Mouse (Mus musculus): Measurements from ENCODE around the gene Nfyc. TPM values are rescaled to one million over a fixed set of nuclear protein-coding genes. Genes with fewer than 3 reads are reported as not detected.

The Nfyc gene
- total RNA-seq, 4 experiments from 2014 or later, result 38.3 to 42.7 (median 38.3) TPM

DNA sequence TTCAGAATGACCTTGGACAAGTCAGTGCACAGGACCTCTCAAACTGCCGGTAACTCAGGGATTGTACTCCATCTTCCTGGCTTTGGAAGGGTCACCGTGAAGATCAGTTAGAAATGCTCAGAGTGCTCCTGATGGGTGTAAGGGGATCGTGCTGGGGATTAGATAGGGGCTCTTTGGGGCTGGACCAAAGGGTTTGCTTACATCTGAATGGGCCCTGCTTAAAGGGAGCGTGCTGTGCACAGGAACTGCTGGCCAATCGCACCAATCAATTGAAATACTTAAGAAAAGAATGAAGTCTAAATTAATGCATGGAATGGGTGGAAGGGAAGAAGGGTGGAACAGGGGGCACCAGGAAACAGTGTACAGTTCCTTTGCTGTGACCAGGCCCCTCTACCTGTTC is 75.6 kb downstream of the Nfyc start:
- DNase-seq (ENCODE audit: low spot score in 2 of 2), result no peak

DNA sequence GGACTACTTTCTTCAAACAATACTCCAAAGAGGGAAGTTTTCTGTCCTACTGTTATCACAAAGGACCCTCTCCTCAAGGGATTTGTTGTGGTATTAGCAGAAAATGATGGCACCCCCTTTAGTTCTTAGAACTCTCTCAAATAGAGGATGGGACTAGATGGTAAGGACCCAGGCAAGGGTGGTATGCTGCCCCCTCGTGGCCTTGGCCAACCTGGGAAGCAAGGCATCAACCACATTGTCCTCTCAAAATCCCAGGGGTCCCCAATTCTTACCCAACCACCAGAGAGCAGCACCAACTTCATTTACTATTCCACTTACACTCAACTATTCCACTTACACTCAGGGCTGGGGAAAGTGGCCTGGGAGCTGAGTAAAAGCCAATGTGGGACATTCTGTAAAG is 76.1 kb downstream of the Nfyc start:
- DNase-seq (ENCODE audit: low spot score in 2 of 2), result peak; percentile 56 to 59

GRCm38 (mm10) chr4:120749601-120750000 is 81.8 kb downstream of the Nfyc start:
- no peak for DNase-seq (ENCODE audit: low spot score in 2 of 2)

DNA sequence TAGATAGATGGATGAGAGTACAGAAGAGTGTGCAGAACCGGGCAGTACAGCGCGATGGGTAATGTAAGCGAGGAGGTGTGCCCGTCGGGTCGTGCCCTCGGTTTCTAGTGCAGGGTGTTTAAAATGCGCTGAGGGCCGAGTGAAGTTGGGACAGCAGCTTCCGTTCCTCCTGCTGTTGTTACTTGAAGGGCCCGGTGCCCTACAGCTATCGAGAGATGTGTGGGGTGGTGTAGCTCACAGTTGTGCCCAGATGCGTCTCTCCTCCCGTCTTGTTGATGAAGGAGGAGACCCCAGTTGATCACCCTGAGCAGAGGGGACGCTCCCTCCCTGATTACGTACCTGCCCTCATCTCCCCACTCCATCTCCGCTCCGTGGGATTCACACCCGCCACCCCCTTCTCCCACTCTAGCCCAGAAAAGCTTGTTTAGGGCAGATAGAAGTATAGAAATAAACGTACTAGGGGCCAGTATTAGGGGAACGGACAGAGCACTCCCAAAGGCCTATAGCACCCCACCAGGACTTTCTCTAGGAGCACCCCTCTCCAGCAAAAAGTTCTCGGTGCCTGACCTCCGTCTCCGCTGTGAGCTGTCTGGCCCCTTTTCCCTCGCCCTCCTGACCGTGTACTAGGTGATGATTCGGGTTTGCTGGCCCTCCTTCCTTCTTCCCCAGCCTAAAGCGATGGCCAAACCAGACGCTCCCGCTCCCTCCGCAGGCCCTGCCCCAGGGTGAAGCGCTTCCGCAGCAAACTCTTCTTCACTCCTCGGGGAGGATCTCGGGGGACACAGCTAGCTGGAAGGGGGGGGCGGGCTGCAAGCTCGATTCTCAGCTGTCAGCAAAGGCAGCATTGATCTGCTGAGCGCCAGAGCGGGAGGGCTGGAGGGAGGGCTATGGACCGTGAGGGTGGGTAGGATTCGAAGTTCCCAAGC is 83.2 kb downstream of the Nfyc start, which contains the start of gene Kcnq4:
Gene Kcnq4, minus strand, starts transcription at position 672 of the 926 bp plus-strand sequence.
- DNase-seq (ENCODE audit: low spot score in 2 of 2), result no peak

DNA sequence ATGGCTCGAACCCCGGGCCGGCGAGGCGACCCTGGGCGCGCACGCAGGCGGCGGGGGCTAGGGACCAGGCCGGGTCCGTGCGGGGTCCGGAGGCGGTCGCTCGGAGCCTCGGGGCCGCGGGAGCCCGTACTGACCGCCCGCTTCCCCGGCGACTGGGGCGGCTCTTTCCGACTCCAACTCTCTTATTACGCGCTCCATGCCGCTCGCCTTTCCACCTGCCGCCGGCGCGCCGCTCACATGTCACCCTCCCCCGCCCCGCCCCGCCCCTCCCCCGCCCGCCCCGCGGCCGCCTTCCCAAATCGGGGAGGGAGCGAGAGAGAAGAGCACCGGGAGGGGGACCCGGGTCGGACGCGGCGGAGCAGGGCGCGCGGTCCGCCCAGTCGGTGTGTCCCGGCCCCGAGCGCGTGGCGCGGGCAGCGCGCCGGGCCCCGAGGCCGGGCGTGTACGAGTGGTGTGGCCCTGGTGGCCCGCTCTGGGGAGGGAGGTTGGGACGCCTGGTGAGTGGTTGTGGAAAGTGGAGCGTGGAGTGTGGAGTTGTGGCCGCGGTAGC is 84.1 kb downstream of the Nfyc start:
- DNase-seq (ENCODE audit: low spot score in 2 of 2), result peak in 1 of 2 experiments; percentile 45

DNA sequence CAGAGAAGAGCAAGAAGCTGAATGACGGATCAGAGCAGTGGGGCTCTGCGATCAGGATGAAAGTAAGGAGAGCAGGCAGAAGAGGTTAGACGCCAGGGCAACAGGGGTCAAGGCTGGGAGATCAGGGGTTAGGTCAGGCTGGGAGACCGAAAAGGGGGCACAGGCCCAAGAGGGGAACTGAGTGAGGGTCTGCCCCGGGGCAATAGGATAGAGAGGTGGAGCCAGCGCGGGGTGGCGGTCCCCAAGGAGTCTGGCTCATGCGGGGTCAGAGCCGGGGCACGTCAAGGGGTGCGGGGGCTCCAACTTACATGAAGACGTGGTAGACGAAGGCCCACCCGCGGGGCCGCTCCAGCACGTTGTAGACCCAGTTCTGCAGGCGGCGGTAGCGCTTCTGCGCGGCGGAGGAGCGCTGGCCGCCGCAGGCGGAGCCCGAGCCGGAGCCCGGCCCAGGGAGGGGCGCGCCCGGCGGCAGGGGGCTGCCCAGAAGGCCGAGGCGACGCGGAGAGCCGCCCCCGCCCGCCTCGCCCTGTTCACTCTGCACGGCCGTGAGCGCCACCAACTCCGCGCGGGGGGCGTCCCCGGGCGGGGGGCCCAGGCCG is 84.7 kb downstream of the Nfyc start:
- DNase-seq (ENCODE audit: low spot score in 2 of 2), result peak in 1 of 2 experiments; percentile 34

DNA sequence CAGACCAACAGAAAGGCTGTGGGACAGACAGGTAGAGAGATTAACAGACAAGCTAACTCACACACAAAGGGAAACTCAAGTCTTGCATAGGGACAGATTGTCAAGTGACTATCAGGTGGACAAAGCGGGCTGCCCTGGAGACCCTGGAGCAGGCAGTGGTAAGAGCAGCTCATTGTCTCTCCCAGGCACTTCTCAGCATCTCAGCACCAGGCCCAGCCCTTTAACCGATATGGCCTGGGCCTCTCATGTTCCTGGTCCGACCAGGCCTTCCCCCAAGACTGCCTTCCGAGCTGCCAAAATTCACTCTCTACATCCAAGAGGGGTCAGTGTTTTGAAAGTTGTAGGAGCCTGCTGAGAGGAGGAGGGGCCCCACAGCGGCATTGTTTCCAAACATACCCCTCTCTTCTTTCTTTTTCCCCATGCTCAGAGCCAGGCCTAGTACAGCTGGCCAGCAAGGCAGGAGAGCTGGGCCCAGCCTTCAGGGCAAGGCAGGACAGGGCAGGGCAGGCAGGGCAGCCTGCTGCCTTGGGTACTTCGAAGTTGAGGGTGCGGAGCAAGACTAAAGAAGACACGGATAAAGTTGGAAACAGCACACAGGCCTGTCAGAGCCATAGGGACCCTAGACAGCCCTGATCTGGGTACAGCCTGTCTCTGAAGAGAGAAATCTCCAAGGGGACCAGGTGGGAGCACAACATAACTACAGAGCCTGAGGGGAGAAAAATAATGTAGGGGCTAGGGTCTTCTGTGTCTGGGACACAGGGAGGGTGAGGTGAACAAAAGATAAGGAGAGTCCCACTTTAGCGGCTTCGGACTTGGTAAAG is 85.4 kb downstream of the Nfyc start:
- peak in 1 of 2 experiments; percentile 30 for DNase-seq (ENCODE audit: low spot score in 2 of 2)

DNA sequence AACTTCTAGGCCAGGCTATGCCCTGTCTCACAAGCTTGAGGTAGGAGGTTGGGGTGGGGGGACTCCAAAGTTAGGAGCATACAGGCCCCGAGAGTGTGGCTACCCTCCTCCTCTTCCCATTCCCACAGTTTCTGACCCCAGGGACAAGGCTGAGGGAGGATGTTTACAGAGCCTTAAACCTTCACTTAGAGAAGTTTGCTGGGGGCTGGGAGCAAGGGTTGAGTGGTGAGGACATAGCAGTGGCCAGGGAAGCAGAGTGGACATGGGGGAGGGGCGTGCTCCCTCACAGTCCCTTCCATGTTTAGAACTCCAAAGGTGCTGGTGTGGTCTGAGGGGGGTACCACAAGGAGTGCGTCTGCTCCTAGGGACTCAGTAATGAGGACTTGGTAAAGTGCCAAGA is 87.7 kb downstream of the Nfyc start:
- no peak for DNase-seq (ENCODE audit: low spot score in 2 of 2)

DNA sequence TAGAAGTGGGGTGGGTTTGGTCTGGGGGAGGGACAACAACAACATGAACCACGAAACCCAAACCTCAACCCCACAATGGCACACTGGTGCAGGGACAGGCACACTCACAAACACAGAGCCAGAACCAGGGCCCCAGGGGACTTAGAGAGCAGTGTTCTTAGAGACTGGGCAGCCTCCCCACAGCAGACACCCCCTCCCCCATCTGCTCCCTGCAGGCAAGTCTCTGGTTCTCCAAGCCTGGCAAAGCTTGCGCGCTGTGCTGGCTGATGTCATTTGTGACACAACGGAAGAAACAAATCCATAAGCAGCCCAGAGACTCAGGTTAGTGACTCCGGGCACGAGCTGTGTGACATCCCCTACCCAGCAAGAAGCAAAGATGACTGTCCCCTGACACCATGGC is 90.1 kb downstream of the Nfyc start:
- DNase-seq (ENCODE audit: low spot score in 2 of 2), result peak in 1 of 2 experiments; percentile 41

GRCm38 (mm10) chr4:120734012-120734622 is 97.3 kb downstream of the Nfyc start:
- DNase-seq (ENCODE audit: low spot score in 2 of 2), result no peak

DNA sequence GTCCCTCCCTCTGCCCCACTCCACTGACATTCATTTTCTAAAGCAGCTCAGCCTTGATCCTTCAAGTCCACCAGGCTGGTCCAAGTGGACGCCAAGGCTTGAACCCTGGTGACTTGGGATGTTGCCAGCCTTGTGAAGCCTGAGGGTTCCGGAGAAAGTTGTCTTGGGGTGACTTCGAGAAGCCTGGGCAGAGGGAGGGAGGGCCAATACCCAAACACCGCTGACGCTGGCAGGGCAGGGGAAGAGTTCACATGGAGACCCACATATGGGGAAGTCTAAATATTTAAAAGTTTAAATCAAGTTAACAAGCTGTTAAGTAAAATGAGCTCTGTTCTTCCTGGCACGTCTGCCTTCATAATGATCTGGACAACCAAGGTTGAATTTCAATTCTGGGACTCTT is 98.6 kb downstream of the Nfyc start:
- DNase-seq (ENCODE audit: low spot score in 2 of 2), result no peak

- peak; percentile 64 to 71 for DNase-seq (ENCODE audit: low spot score in 2 of 2)
These were observed 100.2 kb downstream of the Nfyc start for GRCm38 (mm10) chr4:120731030-120731644.

DNA sequence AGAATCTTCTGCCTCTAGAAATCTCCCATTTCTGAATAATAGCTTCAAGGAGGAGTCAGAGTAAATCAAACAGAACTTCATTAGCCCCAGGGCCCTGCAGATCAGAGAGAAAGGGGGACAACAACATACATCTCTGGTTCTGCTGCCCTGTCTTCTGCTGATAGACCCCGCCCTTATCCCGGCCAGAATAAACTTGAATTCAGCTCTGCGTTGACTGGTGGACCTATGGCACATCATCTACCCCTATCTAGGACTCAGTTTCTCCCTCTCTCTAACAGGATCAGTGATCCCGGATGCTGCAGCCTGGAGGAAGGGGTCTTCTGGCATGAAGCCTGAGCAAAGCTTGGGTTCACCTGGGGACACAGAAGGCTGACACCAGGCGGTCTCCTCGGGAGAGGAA is 100.8 kb downstream of the Nfyc start:
- no peak for DNase-seq (ENCODE audit: low spot score in 2 of 2)

- DNase-seq (ENCODE audit: low spot score in 2 of 2), result peak in 1 of 2 experiments; percentile 40
These were observed 101.2 kb downstream of the Nfyc start for GRCm38 (mm10) chr4:120730146-120730545.

- DNase-seq (ENCODE audit: low spot score in 2 of 2), result no peak
These were observed 101.9 kb downstream of the Nfyc start for GRCm38 (mm10) chr4:120729441-120729840.

DNA sequence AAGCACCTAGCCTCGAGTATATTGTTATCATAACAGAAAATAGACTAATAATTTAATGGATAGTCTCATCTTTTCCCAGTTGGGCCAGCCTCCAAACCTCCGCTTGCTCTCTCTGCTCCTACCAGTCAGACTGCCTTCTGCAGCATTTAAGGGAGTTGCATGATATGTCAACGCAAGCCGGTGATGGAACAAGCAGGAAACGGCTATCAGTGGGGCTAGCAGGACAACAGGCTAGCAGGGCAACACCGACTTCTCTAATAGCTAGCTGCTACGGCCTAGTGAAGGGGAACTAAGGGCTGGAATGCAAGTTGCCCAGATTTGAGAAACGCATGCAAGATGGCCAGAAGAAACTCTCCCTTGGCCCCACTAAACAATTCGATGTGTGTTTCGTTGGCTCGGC is 103.5 kb downstream of the Nfyc start:
- no peak for DNase-seq (ENCODE audit: low spot score in 2 of 2)

DNA sequence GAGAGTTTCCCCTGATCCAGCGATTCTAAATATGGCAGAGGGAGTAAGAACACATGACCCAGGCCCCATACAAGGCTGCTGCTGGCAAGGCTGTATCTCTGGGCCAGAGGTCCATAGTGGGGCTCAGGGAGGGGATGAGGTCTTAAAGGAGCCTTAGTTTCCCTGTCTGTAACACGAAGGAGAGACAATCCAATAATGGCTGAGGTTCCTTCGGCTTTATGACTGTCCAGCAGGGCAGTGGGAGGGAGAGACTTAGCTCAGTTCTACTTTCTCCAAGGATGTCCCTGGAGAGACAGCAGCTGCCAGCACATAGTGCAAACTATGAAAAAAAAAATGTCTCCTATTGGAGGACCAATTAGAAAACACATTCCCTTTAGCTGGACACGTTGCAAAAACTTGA is 105.2 kb downstream of the Nfyc start:
- DNase-seq (ENCODE audit: low spot score in 2 of 2), result no peak

GRCm38 (mm10) chr4:120725516-120726090 is 105.8 kb downstream of the Nfyc start:
- no peak for DNase-seq (ENCODE audit: low spot score in 2 of 2)

GRCm38 (mm10) chr4:120721574-120721973 is 109.8 kb downstream of the Nfyc start:
- no peak for DNase-seq (ENCODE audit: low spot score in 2 of 2)

- DNase-seq (ENCODE audit: low spot score in 2 of 2), result no peak
These were observed 112.2 kb downstream of the Nfyc start for GRCm38 (mm10) chr4:120719152-120719551.
